Mouse (Mus musculus): ENCODE measurements around the gene Ushbp1. TPM values are rescaled to one million over a fixed set of nuclear protein-coding genes. Genes with fewer than 3 reads are reported as not detected.
"Not testable (repeated sequence)": the region's sequence is repeated elsewhere in the genome, so short reads cannot be mapped to it uniquely, and the experiment has no call there.

Gene Ushbp1
- 155 and 170 TPM in 2 replicates for polyA plus RNA-seq (2012; rRNA removed)

DNA sequence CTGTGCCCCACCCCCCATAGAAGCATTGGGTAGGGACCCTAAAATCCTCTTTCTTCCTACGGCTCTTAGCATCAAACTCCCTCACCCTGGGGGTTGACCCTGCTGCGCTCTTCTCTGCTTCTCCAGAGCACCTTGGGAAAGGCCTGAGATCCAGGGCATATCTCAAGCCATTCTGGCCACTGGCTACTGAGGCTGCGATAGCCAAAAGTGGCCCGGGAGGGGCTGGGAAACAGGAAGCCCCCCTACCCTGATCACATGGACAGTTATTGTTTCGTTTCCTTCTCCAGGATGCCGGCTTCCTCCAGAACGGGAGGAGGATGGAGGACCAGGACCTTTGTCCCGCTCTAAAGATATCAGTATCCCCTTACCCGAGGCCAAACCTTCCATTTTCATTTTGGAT is at the start of gene Ushbp1:
TSS of gene Ushbp1 (minus strand) at position 174 of the 400 bp plus-strand sequence.
- TF ChIP-seq POLR2A (IDR thresholded peaks at IDR 0.05; ENCODE audit: borderline replicate concordance, extremely low read depth, low read depth, low read length) (peak; percentile 83; the same call in 1 of the 2 replicates), CTCF (IDR thresholded peaks at IDR 0.05; ENCODE audit: insufficient read depth, low read length) (no peak)

GRCm38 (mm10) chr8:71445096-71445495 is 49.5 kb upstream of the Ushbp1 start:
- no peak for DNase-seq
- TF ChIP-seq POLR2A (IDR thresholded peaks at IDR 0.05; ENCODE audit: borderline replicate concordance, extremely low read depth, low read depth, low read length) = no peak
- no peak for TF ChIP-seq CTCF (IDR thresholded peaks at IDR 0.05; ENCODE audit: insufficient read depth, low read length)
- Histone ChIP-seq H3K4me1 (ENCODE audit: control insufficient read depth, insufficient read depth, low read length) (no peaks in the 10 kb centered on the region), H3K4me3 (replicated peaks; ENCODE audit: extremely low read depth, low read depth, low read length) (no peak overlapping the region)
- 74% methylated on average over 7 of the region's 7 CpGs for WGBS

More for the DNA sequence above, at the start of gene Ushbp1:
- 52% methylated on average over 9 of the region's 9 CpGs for WGBS
- peak within 1 kb of the TSS; percentile 58 for H3K4me3 ChIP-seq (replicated peaks; ENCODE audit: extremely low read depth, low read depth, low read length)
- H3K4me1 ChIP-seq (ENCODE audit: control insufficient read depth, insufficient read depth, low read length) = peaks cover 9% of the 10 kb centered on the region
- peak; percentile 42 for DNase-seq

DNA sequence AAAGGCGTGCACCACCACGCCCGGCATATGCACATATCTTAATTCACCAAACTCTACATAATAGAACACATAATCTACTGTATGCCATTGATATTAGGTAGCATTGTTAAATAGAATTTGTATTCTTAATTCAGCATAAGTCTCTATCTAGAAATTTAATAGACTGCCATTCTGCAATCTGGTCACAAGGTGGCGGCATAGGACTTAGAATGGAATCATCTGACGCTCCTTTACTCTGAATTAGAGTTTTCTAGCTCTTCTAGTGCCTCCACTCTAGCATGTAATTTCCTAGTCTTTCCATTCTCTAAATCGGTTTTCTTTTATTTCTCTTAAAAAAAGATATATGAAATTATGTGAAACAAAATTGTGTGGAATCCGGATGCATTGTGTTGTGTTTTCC is 45.8 kb upstream of the Ushbp1 start:
- TF ChIP-seq POLR2A (IDR thresholded peaks at IDR 0.05; ENCODE audit: borderline replicate concordance, extremely low read depth, low read depth, low read length) (no peak), CTCF (IDR thresholded peaks at IDR 0.05; ENCODE audit: insufficient read depth, low read length) (peak; percentile 31; the same call in 1 of the 2 replicates)
- H3K4me1 ChIP-seq (ENCODE audit: control insufficient read depth, insufficient read depth, low read length) = no peaks in the 10 kb centered on the region
- DNase-seq = peak; percentile 46
- WGBS = under 1% methylated on average over 7 of the region's 7 CpGs
- no peak overlapping the region for H3K4me3 ChIP-seq (replicated peaks; ENCODE audit: extremely low read depth, low read depth, low read length)

GRCm38 (mm10) chr8:71437041-71437440 is 41.4 kb upstream of the Ushbp1 start:
- DNase-seq = no peak
- Histone ChIP-seq H3K4me3 (replicated peaks; ENCODE audit: extremely low read depth, low read depth, low read length) (no peak overlapping the region), H3K4me1 (ENCODE audit: control insufficient read depth, insufficient read depth, low read length) (no peaks in the 10 kb centered on the region)
- WGBS = 40% methylated on average over 3 of the region's 3 CpGs
- TF ChIP-seq CTCF (IDR thresholded peaks at IDR 0.05; ENCODE audit: insufficient read depth, low read length) = no peak
- no peak for TF ChIP-seq POLR2A (IDR thresholded peaks at IDR 0.05; ENCODE audit: borderline replicate concordance, extremely low read depth, low read depth, low read length)

DNA sequence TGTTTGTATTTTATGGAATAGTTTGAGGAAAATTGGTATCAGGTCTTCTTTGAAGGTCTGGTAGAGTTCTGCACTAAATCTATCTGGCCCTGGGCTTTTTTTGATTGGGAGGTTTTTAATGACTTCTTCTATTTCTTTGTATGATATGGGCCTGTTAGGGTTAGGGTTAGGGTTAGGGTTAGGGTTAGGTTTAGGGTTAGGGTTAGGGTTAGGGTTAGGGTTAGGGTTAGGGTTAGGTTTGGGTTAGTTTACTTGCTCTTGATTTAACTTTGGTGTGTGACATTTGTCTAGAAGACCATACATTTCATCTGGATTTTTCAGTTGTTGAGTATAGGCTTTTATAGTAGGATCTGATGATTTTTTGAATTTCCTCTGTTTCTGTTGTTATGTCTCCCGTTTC is 37.3 kb upstream of the Ushbp1 start:
- H3K4me3 ChIP-seq (replicated peaks; ENCODE audit: extremely low read depth, low read depth, low read length); DNase-seq; H3K4me1 ChIP-seq (ENCODE audit: control insufficient read depth, insufficient read depth, low read length): not testable (repeated sequence)
- WGBS = 76% methylated on average over 1 of the region's 1 CpGs

DNA sequence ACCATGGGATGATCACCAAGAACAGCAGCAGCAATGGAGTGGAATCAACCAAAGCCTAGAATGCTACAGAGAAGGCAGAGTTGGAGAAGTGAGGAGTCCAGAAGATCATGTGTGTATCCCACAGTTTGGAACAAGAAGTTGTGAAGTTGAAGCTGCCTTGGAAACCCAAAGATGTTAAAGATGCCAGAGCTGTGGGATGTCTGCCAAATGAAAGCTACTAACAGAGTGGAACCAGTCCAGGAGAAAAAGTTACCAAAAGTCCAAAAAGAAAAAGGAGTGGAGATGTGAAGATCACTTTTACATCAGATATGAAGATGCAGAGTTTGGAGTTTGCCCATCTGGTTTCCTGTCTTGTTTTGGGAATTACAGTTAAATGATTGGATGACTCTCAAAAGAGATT is 26.5 kb upstream of the Ushbp1 start:
- Histone ChIP-seq H3K4me1 (ENCODE audit: control insufficient read depth, insufficient read depth, low read length) (no peaks in the 10 kb centered on the region), H3K4me3 (replicated peaks; ENCODE audit: extremely low read depth, low read depth, low read length) (no peak overlapping the region)
- no peak for DNase-seq
- TF ChIP-seq CTCF (IDR thresholded peaks at IDR 0.05; ENCODE audit: insufficient read depth, low read length) = no peak

DNA sequence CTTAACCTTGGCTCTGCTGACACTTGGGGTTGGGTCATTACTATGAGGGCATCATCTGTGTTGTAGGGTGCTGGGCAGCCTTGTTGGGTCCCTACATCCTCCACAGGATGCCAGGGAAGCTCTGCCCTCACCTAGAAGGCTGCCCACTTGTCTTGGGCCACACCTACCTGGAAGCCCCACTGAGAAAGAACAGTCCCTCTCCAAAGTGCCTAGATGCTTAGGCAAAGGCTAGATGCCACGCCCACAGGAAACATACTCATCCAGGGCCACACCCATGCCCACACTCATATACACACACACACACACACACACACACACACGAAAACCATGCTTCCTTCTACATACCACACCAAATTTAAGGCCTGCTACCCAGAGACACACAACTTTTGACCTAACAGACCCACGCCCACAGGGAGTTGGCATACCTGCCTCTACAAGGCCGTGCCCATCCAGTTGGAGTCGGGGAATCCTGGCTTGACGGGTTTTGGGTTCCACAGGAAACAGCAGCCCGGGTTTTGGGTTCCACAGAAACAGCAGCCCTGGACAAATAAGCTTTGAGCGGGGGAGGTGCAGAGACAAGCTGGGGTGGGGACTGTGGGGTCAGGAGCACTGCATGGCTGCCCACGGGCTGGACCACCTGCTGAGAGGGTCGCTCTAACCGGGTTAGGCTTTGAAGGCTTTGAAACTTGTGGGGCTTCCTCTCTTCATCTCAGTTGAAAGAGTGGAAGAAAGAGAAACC is 16.1 kb upstream of the Ushbp1 start:
- H3K4me1 ChIP-seq (ENCODE audit: control insufficient read depth, insufficient read depth, low read length) = no peaks in the 10 kb centered on the region
- no peak for DNase-seq
- TF ChIP-seq POLR2A (IDR thresholded peaks at IDR 0.05; ENCODE audit: borderline replicate concordance, extremely low read depth, low read depth, low read length) (no peak), CTCF (IDR thresholded peaks at IDR 0.05; ENCODE audit: insufficient read depth, low read length) (no peak)
- 40% methylated on average over 11 of the region's 11 CpGs for WGBS
- H3K4me3 ChIP-seq (replicated peaks; ENCODE audit: extremely low read depth, low read depth, low read length) = no peak overlapping the region

- peaks cover 6% of the 10 kb centered on the region; the same call in 1 of the 2 replicates for H3K4me1 ChIP-seq (ENCODE audit: control insufficient read depth, insufficient read depth, low read length)
- DNase-seq = no peak
- 96% methylated on average over 4 of the region's 4 CpGs for WGBS
- no peak for TF ChIP-seq POLR2A (IDR thresholded peaks at IDR 0.05; ENCODE audit: borderline replicate concordance, extremely low read depth, low read depth, low read length)
- TF ChIP-seq CTCF (IDR thresholded peaks at IDR 0.05; ENCODE audit: insufficient read depth, low read length) = no peak
- H3K4me3 ChIP-seq (replicated peaks; ENCODE audit: extremely low read depth, low read depth, low read length) = no peak overlapping the region
Observed at GRCm38 (mm10) chr8:71408231-71408630, 12.6 kb upstream of the Ushbp1 start.

DNA sequence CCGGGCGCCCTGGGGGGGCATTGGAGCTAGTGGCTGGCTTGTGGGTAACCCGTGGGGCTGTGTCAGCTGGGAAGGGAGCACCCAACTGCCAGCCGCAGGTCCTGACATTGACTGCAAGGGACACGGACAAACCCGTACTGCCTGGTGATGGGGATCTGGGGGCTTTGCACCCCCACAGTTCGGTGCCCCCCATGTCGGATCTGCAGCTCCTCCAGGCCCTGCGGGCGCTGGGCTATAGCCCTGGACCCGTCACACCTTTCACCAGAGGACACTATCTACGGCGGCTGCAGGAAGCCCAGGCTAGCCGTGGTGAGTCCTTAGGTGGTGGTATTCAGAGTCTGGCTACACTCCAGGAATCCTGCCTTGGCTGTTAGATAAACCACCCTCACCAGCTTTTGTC is 11.8 kb upstream of the Ushbp1 start:
- peaks cover 6% of the 10 kb centered on the region; the same call in 1 of the 2 replicates for H3K4me1 ChIP-seq (ENCODE audit: control insufficient read depth, insufficient read depth, low read length)
- no peak for DNase-seq
- TF ChIP-seq POLR2A (IDR thresholded peaks at IDR 0.05; ENCODE audit: borderline replicate concordance, extremely low read depth, low read depth, low read length) = no peak
- TF ChIP-seq CTCF (IDR thresholded peaks at IDR 0.05; ENCODE audit: insufficient read depth, low read length) = no peak
- no peak overlapping the region for H3K4me3 ChIP-seq (replicated peaks; ENCODE audit: extremely low read depth, low read depth, low read length)
- 89% methylated on average over 14 of the region's 14 CpGs for WGBS

All from lung, adult 2 months (tissue).